Mouse (Mus musculus) neutrophil, adult 5-6 weeks (primary cell): ENCODE results near the gene Cdk6. TPM values are rescaled to one million over a fixed set of nuclear protein-coding genes. Genes with fewer than 3 reads are reported as not detected.
"Not testable (repeated sequence)": the region's sequence is repeated elsewhere in the genome, so short reads cannot be mapped to it uniquely, and the experiment has no call there.

Experiments used
- ATAC-seq: fragments of 151-379, 151-347 bp; 2 replicates; pipeline ENCODE4 v1.8.0; 2017; ENCODE audit warnings: mild to moderate bottlenecking, moderate TSS enrichment; ENCODE audit not compliant: insufficient number of reproducible peaks, poor library complexity, low FRiP score, severe bottlenecking; ENCODE audit errors: extremely low read depth
- total RNA-seq: library from RNA; stranded (forward); fragments of 200-1000 nt; gene quantifications from 2 replicates; pipeline ENCODE4 v1.2.3, GENCODE M21; 2017

Cdk6 gene
- total RNA-seq, 1 experiment from 2014 or later = 11.4 TPM

- peak; percentile 87 for ATAC-seq
These were observed 175.3 kb downstream of the Cdk6 start for GRCm38 (mm10) chr5:3516481-3517075.

- ATAC-seq = no peak
These were observed 179.4 kb downstream of the Cdk6 start for GRCm38 (mm10) chr5:3520493-3521359.

GRCm38 (mm10) chr5:3521741-3522140, 180.5 kb downstream of the Cdk6 start:
- ATAC-seq = no peak

- ATAC-seq = no peak
These were observed 181.5 kb downstream of the Cdk6 start for GRCm38 (mm10) chr5:3522826-3523225.

GRCm38 (mm10) chr5:3527041-3527691, 185.9 kb downstream of the Cdk6 start:
- ATAC-seq = no peak

- ATAC-seq = no peak
These were observed 188.4 kb downstream of the Cdk6 start for GRCm38 (mm10) chr5:3529585-3530189.

- not testable (repeated sequence) for ATAC-seq
These were observed 190.8 kb downstream of the Cdk6 start for GRCm38 (mm10) chr5:3532048-3532447.

GRCm38 (mm10) chr5:3536592-3537212, 195.4 kb downstream of the Cdk6 start:
- ATAC-seq = no peak

- no peak for ATAC-seq
These were observed 197.5 kb downstream of the Cdk6 start for GRCm38 (mm10) chr5:3538505-3539472.

- no peak for ATAC-seq
These were observed 200.6 kb downstream of the Cdk6 start for GRCm38 (mm10) chr5:3541871-3542270.

- ATAC-seq = peak; percentile 97
These were observed 202.6 kb downstream of the Cdk6 start, which contains the start of gene Fam133b for GRCm38 (mm10) chr5:3543629-3544479. Fam133b (plus strand) TSS chr5:3543833.

GRCm38 (mm10) chr5:3544480-3544769, 203.1 kb downstream of the Cdk6 start:
- ATAC-seq = no peak

- no peak for ATAC-seq
These were observed 204.9 kb downstream of the Cdk6 start for GRCm38 (mm10) chr5:3546226-3546625.

GRCm38 (mm10) chr5:3551481-3551880, 210.2 kb downstream of the Cdk6 start:
- no peak for ATAC-seq

- ATAC-seq = no peak
These were observed 212.9 kb downstream of the Cdk6 start for GRCm38 (mm10) chr5:3554198-3554597.

GRCm38 (mm10) chr5:3571266-3571665, 230.0 kb downstream of the Cdk6 start, which contains the start of gene 1700109H08Rik:
1700109H08Rik (plus strand) TSS chr5:3571566.
- ATAC-seq = no peak

GRCm38 (mm10) chr5:3574825-3575224, 233.5 kb downstream of the Cdk6 start:
- ATAC-seq = no peak
